10 mouse cellular contexts compared by ENCODE assay signal in genomic region chr2:164134563-164134962, GRCm38 (mm10). TPM values are rescaled to one million over a fixed set of nuclear protein-coding genes. Genes with fewer than 3 reads are reported as not detected.
DNase-seq lines count a peak whose midpoint lies in the region; ATAC-seq and TF ChIP-seq lines count a peak whose summit lies in the region.
"Had no signal": no experiment of that assay in that cellular context is flagged by ENCODE, and none has a peak within 500 bp of the region (broad histone marks: within the 10 kb centered on the region; RNA-seq: fewer than 3 reads in every experiment).

No protein-coding gene starts in this region.

- 61% methylated on average over 6 of the region's 6 CpGs for WGBS in kidney, postnatal 0 days
- WGBS in midbrain, postnatal 0 days = 43% methylated on average over 6 of the region's 6 CpGs
- WGBS in hindbrain, embryonic 13.5 days = 70% methylated on average over 6 of the region's 6 CpGs

- no peak overlapping the region for H3K4me2 ChIP-seq in kidney, postnatal 0 days (ENCODE audit: low read length)
- no peak overlapping the region for H3K4me2 ChIP-seq in midbrain, postnatal 0 days (ENCODE audit: low read depth, low read length, poor library complexity, severe bottlenecking)
- no peak overlapping the region for H3K4me2 ChIP-seq in hindbrain, embryonic 13.5 days

- no peaks in the 10 kb centered on the region for H3K27me3 ChIP-seq in kidney, postnatal 0 days (ENCODE audit: insufficient read depth, low read length)
- no peaks in the 10 kb centered on the region for H3K27me3 ChIP-seq in midbrain, postnatal 0 days (ENCODE audit: insufficient read depth, low read length)
- no peaks in the 10 kb centered on the region for H3K27me3 ChIP-seq in hindbrain, embryonic 13.5 days

- peak; percentile 26 to 43 for DNase-seq in cerebellum, postnatal 10 days
- DNase-seq in cerebellum, adult 9-11 months = no peak
- peak; percentile 33 to 34 for DNase-seq in left cerebral cortex, adult 2 months (ENCODE audit: extremely low spot score in 1 of 2, low spot score in 2 of 2)
- no peak for DNase-seq in left cerebral cortex, adult 11 months (ENCODE audit: low spot score)
- peak; percentile 60 for DNase-seq in kidney, postnatal 0 days (ENCODE audit: low spot score)
- peak; percentile 81 for DNase-seq in midbrain, postnatal 0 days (ENCODE audit: low spot score)

- no peak overlapping the region for H3K9ac ChIP-seq in kidney, postnatal 0 days (ENCODE audit: low read depth, low read length)
- no peak overlapping the region for H3K9ac ChIP-seq in midbrain, postnatal 0 days (replicated peaks; ENCODE audit: low read length, poor library complexity, severe bottlenecking)
- H3K9ac ChIP-seq in hindbrain, embryonic 13.5 days = no peak overlapping the region

- no peak overlapping the region for H3K4me3 ChIP-seq in left cerebral cortex, adult 2 months
- H3K4me3 ChIP-seq in kidney, postnatal 0 days (replicated peaks; ENCODE audit: low read depth, low read length) = no peak overlapping the region
- H3K4me3 ChIP-seq in midbrain, postnatal 0 days (ENCODE audit: low read depth, low read length) = no peak overlapping the region
- no peak overlapping the region for H3K4me3 ChIP-seq in hindbrain, embryonic 13.5 days

- H3K4me1 ChIP-seq in kidney, postnatal 0 days (replicated peaks; ENCODE audit: insufficient read depth, low read length) = no peaks in the 10 kb centered on the region
- peaks cover 6% of the 10 kb centered on the region; the same call in 1 of the 2 replicates for H3K4me1 ChIP-seq in midbrain, postnatal 0 days (ENCODE audit: insufficient read depth, low read length)
- peaks cover 17% of the 10 kb centered on the region for H3K4me1 ChIP-seq in hindbrain, embryonic 13.5 days (replicated peaks)

- no peaks in the 10 kb centered on the region for H3K36me3 ChIP-seq in kidney, postnatal 0 days (ENCODE audit: insufficient read depth, low read length)
- peaks cover 4% of the 10 kb centered on the region; the same call in 1 of the 2 replicates for H3K36me3 ChIP-seq in midbrain, postnatal 0 days (ENCODE audit: insufficient read depth, low read length)
- H3K36me3 ChIP-seq in hindbrain, embryonic 13.5 days = peaks cover 19% of the 10 kb centered on the region

- H3K9me3 ChIP-seq in kidney, postnatal 0 days (replicated peaks; ENCODE audit: low read length) = no peaks in the 10 kb centered on the region
- H3K9me3 ChIP-seq in midbrain, postnatal 0 days (ENCODE audit: low read length) = no peaks in the 10 kb centered on the region
- no peaks in the 10 kb centered on the region for H3K9me3 ChIP-seq in hindbrain, embryonic 13.5 days

- no peak for ATAC-seq in kidney, postnatal 0 days (replicated peaks; ENCODE audit: low FRiP score, low read depth)
- ATAC-seq in midbrain, postnatal 0 days (ENCODE audit: low FRiP score) = 0 out of 2 replicates have a peak, but pooled peaks have one; percentile 47
- no peak for ATAC-seq in cerebellum, adult (ENCODE audit: insufficient number of reproducible peaks, low FRiP score, low TSS enrichment)
- ATAC-seq in hindbrain, embryonic 13.5 days (ENCODE audit: low FRiP score) = no peak

- H3K27ac ChIP-seq in left cerebral cortex, adult 2 months = no peak overlapping the region
- no peak overlapping the region for H3K27ac ChIP-seq in kidney, postnatal 0 days
- no peak overlapping the region for H3K27ac ChIP-seq in midbrain, postnatal 0 days (ENCODE audit: low read depth, low read length)
- H3K27ac ChIP-seq in hindbrain, embryonic 13.5 days = no peak overlapping the region

- TF ChIP-seq CTCF in left cerebral cortex, adult 2 months (IDR thresholded peaks at IDR 0.05) = peak; percentile 68
- TF ChIP-seq CTCF in kidney, postnatal 0 days (IDR thresholded peaks at IDR 0.05; ENCODE audit: low read depth) = peak; percentile 81
- peak; percentile 93 for TF ChIP-seq CTCF in midbrain, postnatal 0 days (IDR thresholded peaks at IDR 0.05)

- intact Hi-C loops in left cerebral cortex, adult 2 months (cut with DNase I) = loop anchor here (1.0 to 2.0 kb wide), 3 partner anchors 46 to 254 kb away; partner anchors contain the start of gene Slpi

RNA-seq across cellular contexts. Expression of gene Kcns1, which starts 36.4 kb away (rescaled TPM):
- 10 to 100 TPM; 20.3 to 20.7 TPM for total RNA-seq in left cerebral cortex, adult 2 months (2021)
- polyA plus RNA-seq in kidney, postnatal 0 days (2015; fragmentation: Nextera tagmentation; extraction: Ambion mirVana) = 0.14 and 0.27 TPM in 2 replicates
- total RNA-seq in midbrain, postnatal 0 days (2014; rRNA removed) = 10.1 and 15.6 TPM in 2 replicates
- 3.8 and 4.3 TPM in 2 replicates for polyA plus RNA-seq in midbrain, postnatal 0 days (2015; fragmentation: Nextera tagmentation; extraction: Ambion mirVana)
- 0.17 and 0.41 TPM in 2 replicates for polyA plus RNA-seq in hindbrain, embryonic 13.5 days (2015; fragmentation: Nextera tagmentation; extraction: Ambion mirVana)

RNA-seq across cellular contexts. Expression of gene Wfdc5, which starts 48.0 kb away (rescaled TPM):
- total RNA-seq in left cerebral cortex, adult 2 months (2021) = not detected
- polyA plus RNA-seq in kidney, postnatal 0 days (2015; fragmentation: Nextera tagmentation; extraction: Ambion mirVana) = not detected in 2 replicates
- not detected in 2 replicates for total RNA-seq in midbrain, postnatal 0 days (2014; rRNA removed)
- not detected in 2 replicates for polyA plus RNA-seq in midbrain, postnatal 0 days (2015; fragmentation: Nextera tagmentation; extraction: Ambion mirVana)
- polyA plus RNA-seq in hindbrain, embryonic 13.5 days (2015; fragmentation: Nextera tagmentation; extraction: Ambion mirVana) = not detected in 2 replicates
- polyA plus RNA-seq: large intestine, adult 2 months; neural tube, embryonic 11.5 days had no signal

RNA-seq across cellular contexts. Expression of gene Wfdc12, which starts 55.8 kb away (rescaled TPM):
- total RNA-seq in left cerebral cortex, adult 2 months (2021) = not detected
- polyA plus RNA-seq in kidney, postnatal 0 days (2015; fragmentation: Nextera tagmentation; extraction: Ambion mirVana) = not detected in 2 replicates
- not detected in 2 replicates for total RNA-seq in midbrain, postnatal 0 days (2014; rRNA removed)
- polyA plus RNA-seq in midbrain, postnatal 0 days (2015; fragmentation: Nextera tagmentation; extraction: Ambion mirVana) = not detected in 2 replicates
- polyA plus RNA-seq in hindbrain, embryonic 13.5 days (2015; fragmentation: Nextera tagmentation; extraction: Ambion mirVana) = not detected in 2 replicates
- polyA plus RNA-seq: large intestine, adult 2 months; neural tube, embryonic 11.5 days had no signal

Comparison
In these comparisons a context has a peak if more than half of its experiments do, and no peak if none do; other contexts are left out.
1. DNase-seq: peak in cerebellum, postnatal 10 days (2 of 2), left cerebral cortex, adult 2 months (2 of 2), kidney, postnatal 0 days (single experiment) and midbrain, postnatal 0 days (single experiment); none in cerebellum, adult 9-11 months (single experiment) and left cerebral cortex, adult 11 months (single experiment).
2. Peak in every context shown above with its lines, with median percentiles within 50 percentile points of each other: CTCF ChIP-seq.